Mouse (Mus musculus): Measurements from ENCODE around the gene Pus10.

The Pus10 gene

DNA sequence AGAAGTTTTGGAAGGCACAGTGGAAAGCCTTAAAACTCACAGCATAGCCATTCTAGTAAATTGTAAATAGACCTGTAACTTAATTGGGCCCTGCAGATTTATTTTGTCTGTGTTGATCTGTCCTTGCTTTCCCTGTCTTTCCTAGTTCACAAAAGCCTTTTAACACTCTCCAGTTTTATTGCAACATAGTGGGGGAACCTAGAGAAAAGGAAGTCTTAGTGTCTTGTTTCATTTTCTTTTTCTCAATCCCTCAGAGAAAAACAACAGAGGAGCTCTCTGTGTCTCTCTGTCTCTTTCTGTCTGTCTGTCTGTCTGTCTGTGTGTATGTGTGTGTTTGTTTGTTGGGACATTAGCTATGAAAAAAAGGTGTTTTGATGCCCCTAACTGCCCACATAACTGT, 30.4 kb downstream of the Pus10 start:
- no peak for DNase-seq (ENCODE audit: low read depth, low spot score)

DNA sequence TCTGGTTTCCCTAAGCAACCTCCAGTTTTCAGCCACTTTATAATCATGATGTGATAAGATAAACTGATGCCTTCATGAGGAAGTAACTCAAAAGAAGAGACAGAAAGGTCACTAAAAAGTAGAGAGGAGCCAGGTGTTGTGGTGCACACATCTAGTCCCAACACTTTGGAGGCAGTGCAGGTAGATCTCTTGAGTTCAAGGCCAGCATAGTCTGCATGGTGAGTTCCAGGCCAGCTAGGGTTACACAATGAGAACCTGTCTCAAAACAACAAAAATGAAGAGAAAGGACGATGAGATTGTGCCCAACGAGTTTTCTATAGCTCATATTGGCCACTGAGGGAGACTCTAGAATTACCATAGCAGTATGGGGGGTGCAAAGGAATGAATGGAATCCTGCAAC, 33.1 kb downstream of the Pus10 start:
- DNase-seq (ENCODE audit: low read depth, low spot score), result no peak

- DNase-seq (ENCODE audit: low read depth, low spot score), result no peak
Measured at GRCm38 (mm10) chr11:23699414-23700095, 34.1 kb downstream of the Pus10 start.

GRCm38 (mm10) chr11:23701831-23702230, 36.4 kb downstream of the Pus10 start:
- no peak for DNase-seq (ENCODE audit: low read depth, low spot score)

GRCm38 (mm10) chr11:23704604-23705294, 39.3 kb downstream of the Pus10 start:
- DNase-seq (ENCODE audit: low read depth, low spot score), result no peak

GRCm38 (mm10) chr11:23712299-23712698, 46.8 kb downstream of the Pus10 start:
- DNase-seq (ENCODE audit: low read depth, low spot score), result no peak

DNA sequence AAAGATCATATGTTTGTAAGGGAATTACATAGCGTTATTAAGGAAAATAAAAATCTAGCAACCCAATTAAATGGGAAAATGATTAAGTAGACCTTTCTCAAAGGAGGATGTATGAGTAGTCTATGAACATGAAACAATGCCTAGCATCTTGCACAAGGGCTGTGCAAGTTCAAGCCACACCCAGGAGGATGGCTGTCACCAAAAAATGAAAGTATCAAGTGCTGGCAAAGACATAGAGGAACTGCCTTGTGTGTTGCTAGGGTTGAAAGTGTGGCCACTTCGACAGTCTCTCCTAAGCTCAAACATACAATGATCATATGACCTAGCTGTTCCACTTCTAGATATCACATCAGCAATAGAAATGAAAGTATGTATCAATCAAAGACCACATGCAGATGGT, 53.4 kb downstream of the Pus10 start:
- DNase-seq (ENCODE audit: low read depth, low spot score), result no peak

DNA sequence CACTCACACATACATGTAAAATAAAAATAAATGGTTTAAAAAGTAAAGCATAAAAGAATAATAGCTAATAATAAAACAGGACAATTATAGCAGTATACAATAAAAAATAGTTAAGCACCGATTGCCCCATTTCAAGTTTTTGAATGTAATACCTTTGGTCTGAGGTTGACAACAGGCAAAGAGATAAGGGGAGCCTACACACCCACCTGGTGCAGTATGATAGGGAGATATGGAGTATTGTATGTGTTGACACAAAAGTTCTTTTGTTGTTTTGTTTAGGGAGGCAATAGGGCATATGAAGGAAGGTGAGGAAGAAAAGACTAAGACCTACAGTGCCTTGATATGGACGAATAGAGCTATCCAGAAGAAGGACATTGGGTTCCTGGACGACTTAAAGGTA, 54.4 kb downstream of the Pus10 start:
- no peak for DNase-seq (ENCODE audit: low read depth, low spot score)

DNA sequence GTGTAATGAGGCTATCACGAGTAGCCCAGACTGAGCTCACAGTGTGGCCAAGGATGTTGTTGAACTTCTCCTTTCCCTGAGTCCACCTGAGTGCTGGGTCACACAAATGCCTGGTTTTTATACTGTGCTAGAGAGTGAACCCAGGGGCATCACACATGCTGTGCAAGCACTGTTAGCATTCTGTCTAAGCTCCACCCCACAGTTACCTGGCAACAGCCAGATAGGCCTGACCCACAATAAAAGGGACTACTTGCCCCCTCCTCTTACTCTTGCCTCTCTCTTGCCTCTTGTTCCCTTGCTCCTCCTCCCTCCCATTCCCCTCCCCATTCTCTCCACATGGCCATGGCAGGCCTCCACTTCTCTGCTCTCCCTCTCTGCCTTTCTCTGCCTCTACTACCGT, 56.9 kb downstream of the Pus10 start:
- DNase-seq (ENCODE audit: low read depth, low spot score), result no peak

DNA sequence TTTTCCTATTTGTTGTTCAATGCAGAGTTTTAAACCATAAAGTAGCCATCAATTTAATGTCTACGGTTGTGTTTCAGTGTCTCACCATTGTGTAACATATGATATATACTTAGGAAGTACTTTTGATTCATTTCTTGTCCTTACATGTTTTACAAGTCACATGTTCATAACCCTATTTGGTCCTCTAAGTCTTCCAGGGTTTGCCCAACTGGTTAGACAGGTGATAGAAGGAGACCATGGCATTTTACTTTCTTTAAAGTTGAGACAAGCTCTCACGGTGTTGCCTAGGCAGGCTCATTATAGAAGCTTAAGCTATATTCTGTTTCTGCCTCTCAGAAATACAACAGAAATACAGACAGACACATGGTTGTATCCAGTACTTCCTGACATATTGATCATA, 60.4 kb downstream of the Pus10 start:
- DNase-seq (ENCODE audit: low read depth, low spot score), result no peak

GRCm38 (mm10) chr11:23726441-23726840, 61.0 kb downstream of the Pus10 start:
- no peak for DNase-seq (ENCODE audit: low read depth, low spot score)

DNA sequence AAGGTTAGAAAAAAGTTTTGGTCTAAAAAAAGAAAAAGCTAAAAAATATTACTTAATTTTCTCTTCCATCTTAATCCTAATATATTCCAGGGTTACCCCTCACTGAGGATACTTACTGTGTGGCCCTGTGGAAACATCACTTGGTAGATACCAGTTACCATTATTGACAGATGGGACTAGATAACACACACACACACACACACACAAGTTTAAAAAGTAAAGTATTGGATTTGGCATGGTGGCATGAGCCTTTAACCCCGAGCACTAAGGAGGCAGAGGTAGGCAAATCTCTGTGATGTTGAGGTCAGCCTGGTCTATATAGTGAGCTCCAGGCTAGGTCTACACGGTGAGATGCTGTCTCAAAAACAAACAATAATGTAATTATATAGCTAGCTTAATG, 62.7 kb downstream of the Pus10 start:
- DNase-seq (ENCODE audit: low read depth, low spot score), result no peak

DNA sequence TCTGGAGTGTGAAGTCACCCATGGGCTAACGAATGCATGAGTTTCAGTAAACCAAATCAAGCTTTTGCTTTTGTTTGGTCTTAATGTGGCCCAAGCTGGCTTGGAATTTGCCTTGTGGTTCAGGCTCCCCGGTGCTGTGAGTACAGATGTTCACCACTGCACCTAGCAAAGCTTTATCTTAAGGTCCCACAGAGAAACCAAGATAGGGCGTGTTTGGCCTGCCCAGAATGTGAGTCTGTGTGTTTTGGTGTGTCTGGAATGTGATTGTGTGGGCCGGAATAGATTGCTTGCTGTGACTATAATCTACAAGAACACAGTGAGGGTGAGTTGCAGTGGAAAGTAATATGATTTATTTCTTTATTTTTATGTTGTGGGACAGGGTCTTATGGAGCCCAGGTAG, 64.6 kb downstream of the Pus10 start:
- DNase-seq (ENCODE audit: low read depth, low spot score), result no peak

GRCm38 (mm10) chr11:23732840-23733239, 67.4 kb downstream of the Pus10 start:
- no peak for DNase-seq (ENCODE audit: low read depth, low spot score)

DNA sequence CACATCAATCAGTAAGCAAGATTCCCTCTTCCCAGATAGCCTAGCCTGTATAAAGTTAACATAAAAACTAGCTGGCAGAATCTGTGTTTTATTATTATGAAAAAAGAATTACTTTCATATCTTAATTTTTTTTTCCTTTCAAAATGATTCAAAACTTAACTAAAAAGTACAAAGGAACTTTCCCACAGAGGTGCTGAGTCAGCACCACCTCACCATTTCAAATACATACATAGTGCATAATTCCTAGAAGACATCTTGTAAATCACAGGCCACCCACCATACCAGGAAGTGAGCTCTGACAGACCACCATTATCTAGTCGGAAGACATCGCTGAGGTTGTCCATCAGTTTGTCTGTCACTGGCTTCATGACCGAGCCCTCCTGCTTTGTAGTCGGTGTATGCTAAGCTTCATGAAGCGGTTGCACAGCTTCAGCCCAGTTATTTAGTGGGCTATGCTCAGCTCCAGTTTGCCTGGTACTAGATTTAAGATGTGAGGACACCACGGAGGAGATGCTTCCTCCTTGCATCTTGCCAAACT, 69.3 kb downstream of the Pus10 start:
- DNase-seq (ENCODE audit: low read depth, low spot score), result no peak

DNA sequence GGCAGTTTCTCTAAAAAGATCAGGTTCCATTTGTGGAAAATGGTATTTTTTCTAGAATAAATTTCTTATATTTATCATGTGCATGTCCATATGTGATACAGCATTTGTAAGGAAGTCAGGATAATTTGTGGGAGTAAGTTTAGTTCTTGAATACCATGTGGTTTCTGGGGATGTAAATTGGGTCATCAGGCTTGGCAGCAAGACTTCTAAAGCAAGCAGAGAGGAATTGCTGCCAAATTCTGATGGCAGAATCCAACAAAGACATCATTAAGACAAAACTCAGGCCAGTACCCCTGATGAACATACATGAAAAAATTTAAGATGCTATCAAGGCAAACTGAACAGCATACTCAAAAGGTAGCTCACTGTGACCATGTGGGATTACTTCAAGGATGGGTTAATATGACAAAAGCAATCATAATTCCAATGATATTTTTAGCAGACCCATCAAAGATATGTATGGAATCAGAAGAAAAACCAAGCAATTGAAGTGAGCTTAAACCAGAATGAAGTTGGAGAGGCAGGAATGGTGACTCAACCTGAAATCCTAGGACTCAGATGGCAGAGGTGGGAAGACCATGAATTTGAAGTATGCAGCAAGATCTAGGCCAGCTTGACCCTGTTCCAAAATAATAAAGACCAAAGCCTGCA, 70.5 kb downstream of the Pus10 start:
- no peak for DNase-seq (ENCODE audit: low read depth, low spot score)

DNA sequence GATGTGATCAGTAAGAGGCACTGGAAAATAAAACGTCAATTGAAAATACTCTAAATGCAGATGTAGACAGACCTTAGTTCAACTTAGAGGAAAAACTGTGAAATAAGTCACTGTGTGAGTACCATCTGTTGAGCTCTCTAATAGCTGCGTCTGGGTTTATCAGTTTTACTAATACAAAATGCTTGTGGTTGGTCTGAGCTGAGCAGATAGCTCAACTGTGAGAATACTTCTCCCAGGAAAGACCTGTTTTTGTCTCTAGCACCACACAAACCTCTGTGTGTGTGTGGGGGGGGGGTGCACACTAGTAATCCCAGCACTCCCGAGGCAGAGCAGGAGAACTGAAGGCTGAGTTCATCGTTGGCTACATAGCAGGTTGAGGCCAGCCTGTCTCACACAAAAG, 75.4 kb downstream of the Pus10 start:
- DNase-seq (ENCODE audit: low read depth, low spot score), result no peak

DNA sequence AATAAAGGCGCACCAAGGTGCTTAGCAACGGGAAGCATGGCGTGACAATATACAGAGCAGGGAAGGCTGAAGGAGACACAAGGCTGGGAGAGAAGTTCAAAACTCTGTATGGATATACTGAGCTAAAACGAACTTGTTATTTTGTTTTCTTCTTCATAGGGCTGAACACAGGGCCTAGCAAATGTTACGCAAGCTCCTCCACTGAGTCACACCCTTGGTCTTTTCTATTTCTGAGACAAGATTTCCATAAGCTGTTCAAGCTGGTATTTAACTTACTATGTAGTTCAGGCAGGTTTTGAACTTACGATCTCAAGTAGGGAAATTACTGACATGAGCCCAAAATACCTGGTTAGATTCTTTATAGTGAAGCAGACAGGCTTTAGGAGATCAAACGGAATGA, 75.9 kb downstream of the Pus10 start:
- no peak for DNase-seq (ENCODE audit: low read depth, low spot score)

- DNase-seq (ENCODE audit: low read depth, low spot score), result no peak
Measured at GRCm38 (mm10) chr11:23744352-23744751, 78.9 kb downstream of the Pus10 start.

DNA sequence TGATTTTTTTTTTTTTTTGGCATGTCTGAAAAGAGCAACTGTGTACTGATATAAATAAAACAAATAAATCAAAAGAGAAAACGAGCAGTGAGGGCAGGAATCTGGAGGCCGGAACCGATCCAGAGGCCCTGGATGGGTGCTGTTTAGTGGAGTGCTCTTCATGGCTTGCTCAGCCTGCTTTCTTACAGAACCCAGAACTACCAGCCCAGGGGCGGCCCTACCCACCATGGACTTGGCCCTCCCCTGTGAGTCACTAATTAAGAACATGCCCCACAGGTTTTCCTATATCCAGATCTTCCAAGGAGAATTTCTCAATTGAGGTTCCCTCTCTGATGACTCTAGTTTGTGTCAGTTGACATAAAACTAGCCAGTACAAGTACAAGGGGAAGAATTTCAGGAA, 80.6 kb downstream of the Pus10 start:
- DNase-seq (ENCODE audit: low read depth, low spot score), result no peak

- DNase-seq (ENCODE audit: low read depth, low spot score), result no peak
Measured at GRCm38 (mm10) chr11:23753136-23753710, 87.7 kb downstream of the Pus10 start.

- DNase-seq (ENCODE audit: low read depth, low spot score), result no peak
Measured at GRCm38 (mm10) chr11:23754329-23754728, 88.9 kb downstream of the Pus10 start.

Measured in skeletal muscle tissue, adult 2 months (tissue).